Mouse (Mus musculus): ENCODE results near the gene Immp2l. TPM values are rescaled to one million over a fixed set of nuclear protein-coding genes. Genes with fewer than 3 reads are reported as not detected.

Immp2l gene
- total RNA-seq, 2 experiments from 2014 or later = 6.8 to 8.6 TPM

GRCm38 (mm10) chr12:41510588-41510987 is 486.7 kb downstream of the Immp2l start:
- no peak for DNase-seq (ENCODE audit: low spot score in 2 of 2)

- DNase-seq (ENCODE audit: low spot score in 2 of 2) = no peak
Measured at GRCm38 (mm10) chr12:41518897-41519296, 495.0 kb downstream of the Immp2l start.

- no peak for DNase-seq (ENCODE audit: low spot score in 2 of 2)
Measured at GRCm38 (mm10) chr12:41520326-41520725, 496.4 kb downstream of the Immp2l start.

- DNase-seq (ENCODE audit: low spot score in 2 of 2) = no peak
Measured at GRCm38 (mm10) chr12:41521671-41522070, 497.8 kb downstream of the Immp2l start.

- no peak for DNase-seq (ENCODE audit: low spot score in 2 of 2)
Measured at GRCm38 (mm10) chr12:41526688-41527087, 502.8 kb downstream of the Immp2l start.

- no peak for DNase-seq (ENCODE audit: low spot score in 2 of 2)
Measured at GRCm38 (mm10) chr12:41528410-41528809, 504.5 kb downstream of the Immp2l start.

- DNase-seq (ENCODE audit: low spot score in 2 of 2) = no peak
Measured at GRCm38 (mm10) chr12:41539989-41540388, 516.1 kb downstream of the Immp2l start.

- DNase-seq (ENCODE audit: low spot score in 2 of 2) = no peak
Measured at GRCm38 (mm10) chr12:41551578-41551977, 527.7 kb downstream of the Immp2l start.

- no peak for DNase-seq (ENCODE audit: low spot score in 2 of 2)
Measured at GRCm38 (mm10) chr12:41557832-41558231, 533.9 kb downstream of the Immp2l start.

GRCm38 (mm10) chr12:41558956-41559735 is 535.3 kb downstream of the Immp2l start:
- no peak for DNase-seq (ENCODE audit: low spot score in 2 of 2)

- DNase-seq (ENCODE audit: low spot score in 2 of 2) = no peak
Measured at GRCm38 (mm10) chr12:41565540-41566432, 541.9 kb downstream of the Immp2l start.

- no peak for DNase-seq (ENCODE audit: low spot score in 2 of 2)
Measured at GRCm38 (mm10) chr12:41566433-41566794, 542.5 kb downstream of the Immp2l start.

GRCm38 (mm10) chr12:41573754-41574153 is 549.9 kb downstream of the Immp2l start:
- no peak for DNase-seq (ENCODE audit: low spot score in 2 of 2)

- DNase-seq (ENCODE audit: low spot score in 2 of 2) = no peak
Measured at GRCm38 (mm10) chr12:41575221-41575620, 551.3 kb downstream of the Immp2l start.

- no peak for DNase-seq (ENCODE audit: low spot score in 2 of 2)
Measured at GRCm38 (mm10) chr12:41593401-41593800, 569.5 kb downstream of the Immp2l start.

GRCm38 (mm10) chr12:41594037-41594436 is 570.1 kb downstream of the Immp2l start:
- peak in 1 of 2 experiments; percentile 19 for DNase-seq (ENCODE audit: low spot score in 2 of 2)

- DNase-seq (ENCODE audit: low spot score in 2 of 2) = peak; percentile 38 to 53
Measured at GRCm38 (mm10) chr12:41615271-41615670, 591.4 kb downstream of the Immp2l start.

GRCm38 (mm10) chr12:41621341-41621740 is 597.5 kb downstream of the Immp2l start:
- DNase-seq (ENCODE audit: low spot score in 2 of 2) = peak; percentile 19 to 39

- no peak for DNase-seq (ENCODE audit: low spot score in 2 of 2)
Measured at GRCm38 (mm10) chr12:41643262-41643661, 619.4 kb downstream of the Immp2l start.

GRCm38 (mm10) chr12:41644802-41645551 is 621.1 kb downstream of the Immp2l start:
- DNase-seq (ENCODE audit: low spot score in 2 of 2) = no peak

GRCm38 (mm10) chr12:41646956-41647575 is 623.2 kb downstream of the Immp2l start:
- DNase-seq (ENCODE audit: low spot score in 2 of 2) = no peak

All from layer of hippocampus, adult 18-20 months (tissue).